Mouse (Mus musculus) left cerebral cortex, adult 6 months (tissue): Measurements from ENCODE around the gene Dnajc5. TPM values are rescaled to one million over a fixed set of nuclear protein-coding genes. Genes with fewer than 3 reads are reported as not detected.

Experiments
- long read RNA-seq, 2 experiments: library from polyadenylated mRNA; unstranded; transcript quantifications; one replicate each; pipeline ENCODE4 v2.0.0; 2019 to 2020
- polyA plus RNA-seq: library from polyadenylated mRNA; unstranded; fragments of <200 nt; fragmentation: Nextera tagmentation; gene quantifications from 2 replicates; pipeline ENCODE4 v1.2.3, GENCODE M21; 2021

The Dnajc5 gene
- polyA plus RNA-seq = 117 and 129 TPM in 2 replicates
- long read RNA-seq, experiment 1, full-length matches to known transcripts = 808 of 985 reads
- long read RNA-seq, experiment 1, partial matches to known transcripts = 119 of 985 reads
- long read RNA-seq, experiment 1, other reads (novel, unspliced or antisense) = 58 of 985 reads
- long read RNA-seq, experiment 2, full-length matches to known transcripts = 119 of 242 reads
- long read RNA-seq, experiment 2, partial matches to known transcripts = 15 of 242 reads
- long read RNA-seq, experiment 2, other reads (novel, unspliced or antisense) = 108 of 242 reads

GRCm38 (mm10) chr2:181520118-181520935 lies at the start of gene Dnajc5:
Gene Dnajc5, plus strand, starts transcription at chr2:181520485.

DNA sequence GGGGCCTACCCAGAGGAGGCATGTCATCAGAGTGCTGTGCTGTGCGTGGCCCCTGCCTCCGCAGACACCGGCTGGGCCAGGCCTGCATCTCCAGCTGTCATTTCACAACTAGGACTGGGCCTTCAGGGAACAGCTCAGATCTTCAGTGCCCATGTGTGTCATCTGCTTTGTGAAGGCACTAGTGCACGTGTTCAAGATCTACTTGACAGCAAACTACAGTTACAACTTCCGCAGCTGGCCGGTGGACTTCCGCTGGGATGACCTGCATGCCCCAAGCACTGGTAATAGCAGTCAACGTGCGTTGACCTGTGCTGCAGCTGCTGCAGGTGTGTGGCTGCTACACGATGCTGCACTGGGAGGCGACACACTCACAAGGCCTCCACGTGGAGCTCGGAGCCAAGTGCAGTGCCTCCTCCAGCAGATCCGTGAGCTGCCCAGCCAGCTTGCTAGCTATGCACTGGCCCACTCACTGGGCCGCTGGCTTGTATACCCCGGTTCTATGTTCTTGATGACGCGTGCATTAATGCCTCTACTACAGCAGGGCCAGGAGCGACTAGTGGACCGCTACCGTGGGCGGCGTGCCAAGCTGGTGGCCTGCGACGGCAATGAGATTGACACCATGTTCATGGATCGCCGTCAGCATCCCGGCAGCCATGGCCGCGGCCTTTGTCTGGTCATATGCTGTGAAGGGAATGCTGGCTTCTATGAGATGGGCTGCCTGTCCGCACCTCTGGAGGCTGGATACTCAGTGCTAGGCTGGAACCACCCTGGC lies 26.9 kb upstream of the Dnajc5 start, which contains the start of gene Abhd16b:
Abhd16b (plus strand) TSS at position 51 of the 772 bp plus-strand sequence.

GRCm38 (mm10) chr2:181496831-181497547 lies 23.3 kb upstream of the Dnajc5 start, which contains the start of gene Tpd52l2:
Gene Tpd52l2, plus strand, starts transcription at chr2:181497142.

DNA sequence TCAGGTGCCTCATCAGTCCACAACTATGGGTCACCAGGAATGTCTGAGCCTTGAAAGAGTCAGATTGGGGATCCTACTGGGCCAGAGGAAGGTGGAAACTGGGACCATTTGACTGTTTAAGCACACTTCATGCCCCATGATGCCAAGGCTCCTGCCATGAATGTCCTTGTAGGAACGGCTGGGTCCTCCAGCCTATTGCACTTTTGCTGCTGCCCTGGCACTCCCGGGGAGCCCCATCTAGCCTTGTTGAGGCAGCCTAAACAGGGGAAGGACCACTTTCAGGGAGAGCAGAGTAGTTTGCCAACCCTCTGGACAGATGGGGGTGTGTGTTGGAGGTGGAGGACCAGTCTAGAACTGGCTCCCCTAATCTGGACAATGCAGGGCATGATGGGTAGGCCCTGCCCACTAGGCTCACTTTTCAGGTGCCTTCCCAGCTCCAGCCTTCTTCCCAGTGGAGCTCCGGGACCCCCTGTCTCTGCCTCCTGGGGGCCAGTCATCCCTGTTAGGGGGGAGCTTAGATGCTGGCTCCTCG lies 64.2 kb downstream of the Dnajc5 start, which contains the start of gene Uckl1:
Uckl1 (minus strand) TSS at position 482 of the 532 bp plus-strand sequence.

GRCm38 (mm10) chr2:181591528-181592085 lies 71.3 kb downstream of the Dnajc5 start, which contains the start of gene Prpf6:
Gene Prpf6, plus strand, starts transcription at chr2:181591868.

GRCm38 (mm10) chr2:181592231-181593041 lies 72.2 kb downstream of the Dnajc5 start, which contains the start of gene Zfp512b:
Gene Zfp512b, minus strand, starts transcription at chr2:181592803.

GRCm38 (mm10) chr2:181598454-181599351 lies 78.4 kb downstream of the Dnajc5 start, which contains the start of gene Samd10:
Gene Samd10, minus strand, starts transcription at chr2:181599212.

Other genes with a start within 250 kb of the Dnajc5 start
- gene Gmeb2, start 232.4 kb upstream of the Dnajc5 start, polyA plus RNA-seq = 1.7 and 4.5 TPM in 2 replicates
- 1,269 and 1,330 TPM in 2 replicates for gene Stmn3, start 206.0 kb upstream of the Dnajc5 start, polyA plus RNA-seq
- 2.6 and 3.0 TPM in 2 replicates for gene Rtel1, start 200.7 kb upstream of the Dnajc5 start, polyA plus RNA-seq
- gene Zgpat, start 155.6 kb upstream of the Dnajc5 start, polyA plus RNA-seq = 20.7 and 23.8 TPM in 2 replicates
- 52.6 and 74.6 TPM in 2 replicates for gene Arfrp1, start 155.1 kb upstream of the Dnajc5 start, polyA plus RNA-seq
- gene Lime1, start 140.4 kb upstream of the Dnajc5 start, polyA plus RNA-seq = 3.3 and 5.9 TPM in 2 replicates
- gene Zbtb46, start 61.1 kb upstream of the Dnajc5 start, polyA plus RNA-seq = 3.4 and 3.7 TPM in 2 replicates
- not detected in 2 replicates for gene Abhd16b, start 27.3 kb upstream of the Dnajc5 start, polyA plus RNA-seq
- gene Tpd52l2, start 23.3 kb upstream of the Dnajc5 start, polyA plus RNA-seq = 95.7 and 115 TPM in 2 replicates
- gene Uckl1, start 64.4 kb downstream of the Dnajc5 start, polyA plus RNA-seq = 28.6 and 32.5 TPM in 2 replicates
- gene Prpf6, start 71.4 kb downstream of the Dnajc5 start, polyA plus RNA-seq = 27.5 and 46.4 TPM in 2 replicates
- gene Zfp512b, start 72.3 kb downstream of the Dnajc5 start, polyA plus RNA-seq = 8.0 and 18.5 TPM in 2 replicates
- 19.1 and 21.8 TPM in 2 replicates for gene Samd10, start 78.7 kb downstream of the Dnajc5 start, polyA plus RNA-seq
- gene Gm29797, start 136.5 kb downstream of the Dnajc5 start, polyA plus RNA-seq = not detected in 2 replicates
- 2.4 and 3.0 TPM in 2 replicates for gene Sox18, start 151.2 kb downstream of the Dnajc5 start, polyA plus RNA-seq
- gene Tcea2, start 159.8 kb downstream of the Dnajc5 start, polyA plus RNA-seq = 52.7 and 76.3 TPM in 2 replicates
- 32.3 and 45.8 TPM in 2 replicates for gene Rgs19, start 173.5 kb downstream of the Dnajc5 start, polyA plus RNA-seq
- not detected in 2 replicates for gene Lkaaear1, start 178.0 kb downstream of the Dnajc5 start, polyA plus RNA-seq
- gene Oprl1, start 194.5 kb downstream of the Dnajc5 start, polyA plus RNA-seq = 19.1 and 27.8 TPM in 2 replicates
- gene Myt1, start 242.8 kb downstream of the Dnajc5 start, polyA plus RNA-seq = 0.45 and 0.64 TPM in 2 replicates